Mouse (Mus musculus): ENCODE data around the gene Slc25a18.

DNA sequence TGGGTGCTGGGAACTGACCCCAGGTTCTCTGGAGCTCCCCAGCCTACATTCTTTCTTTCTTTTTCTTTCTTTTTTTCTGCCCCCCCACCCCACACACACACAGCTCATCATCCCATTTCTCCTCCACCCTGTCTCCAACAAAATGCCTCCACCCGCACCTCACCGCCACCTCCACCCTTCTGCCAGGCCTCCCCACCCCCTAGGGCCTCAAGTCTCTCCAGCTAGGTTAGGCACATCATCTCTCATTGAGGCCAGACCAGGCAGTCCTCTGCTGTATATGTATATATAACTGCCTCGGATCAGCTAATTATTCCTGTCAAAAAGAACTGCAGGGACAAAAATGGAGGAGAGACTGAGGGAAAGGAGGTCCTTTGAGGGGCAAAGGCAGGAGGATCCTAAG, 37.4 kb upstream of the Slc25a18 start:
- TF ChIP-seq CTCF (IDR thresholded peaks at IDR 0.05) (no peak), EP300 (IDR thresholded peaks at IDR 0.05) (no peak)
